Mouse (Mus musculus): ENCODE measurements around the gene Hcrt. TPM values are rescaled to one million over a fixed set of nuclear protein-coding genes. Genes with fewer than 3 reads are reported as not detected.

The Hcrt gene
- polyA plus RNA-seq (2012; rRNA removed; ENCODE audit: low replicate concordance), result not detected in 2 replicates

DNA sequence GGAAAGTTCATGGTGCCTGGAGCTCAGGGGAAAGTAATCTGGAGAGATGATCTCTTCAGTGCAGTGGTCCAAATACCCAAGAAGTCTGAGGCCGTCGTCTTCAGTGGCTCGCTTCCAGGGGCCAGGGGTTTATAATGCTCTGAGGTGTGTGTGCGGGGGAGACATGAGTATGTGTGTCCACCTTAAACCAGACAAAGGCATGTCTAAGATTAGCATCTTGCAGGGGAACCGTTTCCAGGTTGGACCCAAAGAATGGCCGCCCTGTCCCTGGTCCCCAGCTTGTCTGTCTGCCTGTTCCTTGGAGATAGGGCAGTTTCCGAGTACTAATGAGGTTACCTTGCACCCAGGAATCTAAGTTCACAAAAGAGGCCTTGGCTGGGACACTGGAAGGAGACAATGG, at the start of gene Hcrt:
Hcrt (minus strand) TSS at position 101 of the 400 bp plus-strand sequence.

DNA sequence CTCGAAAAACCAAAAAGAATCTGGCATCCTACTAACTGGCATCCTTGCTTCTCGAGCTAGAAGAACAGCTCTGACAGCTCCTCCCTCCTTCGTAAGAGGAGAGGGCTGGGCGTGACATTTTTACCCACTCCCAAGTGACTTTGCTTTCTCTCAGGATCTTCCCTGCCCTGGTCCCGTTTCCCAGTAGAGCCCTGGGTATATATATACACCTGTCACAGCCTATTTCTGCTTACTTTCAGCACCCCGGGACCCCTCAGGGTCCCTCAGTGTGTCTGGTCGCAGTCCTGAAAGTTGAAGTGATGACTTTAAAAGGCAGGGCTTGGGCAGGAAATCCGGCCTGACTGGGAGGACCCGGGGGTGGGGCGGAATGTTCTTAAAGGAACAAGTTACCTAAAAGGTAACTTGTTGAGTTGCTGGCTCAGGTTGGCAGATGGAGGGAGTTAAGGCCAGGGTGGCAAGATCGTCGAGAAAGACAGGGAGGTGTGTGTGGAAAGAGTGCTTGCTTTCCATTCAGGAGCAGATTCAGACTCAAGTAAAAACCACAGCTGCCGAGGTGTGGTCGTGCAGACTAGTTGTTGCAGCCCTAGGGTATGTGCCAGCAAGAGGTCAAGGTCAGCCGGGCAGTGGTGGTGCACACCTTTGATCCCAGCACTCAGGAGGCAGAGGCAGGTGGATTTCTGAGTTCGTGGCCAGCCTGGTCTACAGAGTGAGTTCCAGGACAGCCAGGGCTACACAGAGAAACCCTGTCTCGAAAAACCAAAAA, 8.1 kb upstream of the Hcrt start, which contains the start of gene Ghdc:
Ghdc (minus strand) TSS at position 312 of the 763 bp plus-strand sequence.

DNA sequence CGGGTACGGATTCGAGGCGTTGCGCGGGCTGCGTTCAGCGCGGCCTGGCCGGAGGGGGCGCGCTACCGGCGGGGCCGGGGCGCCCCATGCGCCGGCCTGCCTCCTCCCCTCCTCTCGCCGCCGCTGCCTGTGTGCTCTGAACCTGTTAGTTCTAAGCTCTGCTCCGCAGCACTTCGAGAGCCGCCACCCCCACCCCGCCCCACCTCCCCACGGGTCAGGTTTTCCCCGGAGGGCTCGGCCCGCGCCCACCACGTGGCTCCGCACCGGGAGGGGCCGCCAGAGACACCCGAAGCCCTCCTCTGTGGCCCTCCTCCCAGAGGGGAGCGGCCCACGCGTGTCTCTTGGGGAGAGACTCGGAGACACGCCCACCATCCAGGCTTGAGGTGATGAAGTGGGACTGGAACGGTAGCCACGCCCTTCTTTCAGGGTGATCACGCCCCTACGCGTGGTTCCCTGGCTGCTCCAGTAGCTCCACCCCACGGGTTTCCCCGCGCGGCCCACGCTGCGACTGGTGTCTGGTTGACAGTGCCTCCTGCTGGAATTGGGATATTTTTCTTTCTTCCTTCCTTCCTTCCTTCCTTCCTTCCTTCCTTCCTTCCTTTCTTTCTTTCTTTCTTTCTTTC, 3.0 kb downstream of the Hcrt start, which contains the start of gene Kcnh4:
Kcnh4 (minus strand) TSS at position 332 of the 623 bp plus-strand sequence.

DNA sequence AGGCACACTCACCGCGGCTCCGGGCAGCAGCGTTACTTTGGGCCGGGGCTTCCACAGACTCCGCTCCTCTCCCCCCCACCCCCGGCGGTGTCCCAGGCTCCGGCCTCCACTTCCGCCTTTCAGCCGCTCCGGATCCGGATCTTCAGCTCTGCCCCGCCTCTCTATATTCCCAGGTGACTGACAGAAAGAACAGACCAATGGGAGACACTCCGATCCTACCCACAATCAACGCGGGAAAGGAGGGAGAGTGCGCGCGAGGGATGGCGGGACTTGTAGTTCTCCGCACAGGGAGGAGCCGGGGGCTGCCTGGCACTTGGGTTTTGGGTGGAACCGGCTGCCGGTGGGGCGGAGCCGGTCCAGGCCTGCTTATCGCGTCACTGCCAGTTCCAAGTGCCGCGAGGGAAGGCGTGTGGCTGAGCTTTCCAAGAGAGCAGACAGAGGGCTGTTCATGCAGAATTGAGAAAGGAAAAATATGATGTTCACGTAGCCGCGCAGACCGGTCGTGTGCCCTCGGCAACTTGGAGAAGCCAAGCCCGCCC, 24.6 kb downstream of the Hcrt start, which contains the start of gene Rab5c:
Rab5c (minus strand) TSS at position 150 of the 539 bp plus-strand sequence.

DNA sequence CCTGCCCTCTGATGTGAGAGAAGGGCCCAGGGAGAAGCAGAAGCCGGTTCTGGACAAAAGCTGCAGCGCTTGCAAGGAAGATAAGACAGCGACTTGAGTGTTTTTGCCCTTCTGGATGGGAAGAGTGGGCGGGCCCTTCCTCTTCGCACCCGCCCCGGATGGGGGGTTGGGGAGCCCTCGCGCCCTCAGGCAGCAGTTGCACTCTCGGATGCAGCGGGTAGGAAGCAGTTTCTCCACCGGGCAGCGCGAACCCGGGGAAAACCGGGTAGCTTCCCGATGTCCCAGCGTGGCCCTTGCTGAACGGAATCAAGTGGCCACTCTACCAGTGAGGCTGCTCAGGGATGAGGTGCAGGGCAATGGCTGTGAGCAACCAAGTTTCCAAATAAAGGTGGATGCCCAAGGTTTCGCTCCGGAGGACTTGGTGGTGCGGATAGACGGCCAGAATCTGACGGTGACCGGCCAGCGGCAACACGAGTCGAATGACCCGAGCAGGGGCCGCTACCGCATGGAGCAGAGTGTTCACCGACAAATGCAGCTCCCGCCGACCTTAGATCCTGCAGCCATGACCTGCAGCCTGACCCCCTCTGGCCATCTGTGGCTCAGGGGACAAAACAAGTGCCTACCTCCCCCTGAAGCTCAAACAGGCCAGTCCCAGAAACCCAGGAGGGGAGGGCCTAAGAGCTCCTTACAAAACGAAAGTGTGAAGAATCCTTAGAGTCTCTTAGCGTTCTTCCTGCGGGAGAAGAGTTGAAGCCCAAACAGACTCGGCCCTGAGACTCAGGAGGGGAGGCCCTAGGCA, 48.8 kb downstream of the Hcrt start, which contains the start of gene Hspb9:
Hspb9 (plus strand) TSS at position 116 of the 799 bp plus-strand sequence.

DNA sequence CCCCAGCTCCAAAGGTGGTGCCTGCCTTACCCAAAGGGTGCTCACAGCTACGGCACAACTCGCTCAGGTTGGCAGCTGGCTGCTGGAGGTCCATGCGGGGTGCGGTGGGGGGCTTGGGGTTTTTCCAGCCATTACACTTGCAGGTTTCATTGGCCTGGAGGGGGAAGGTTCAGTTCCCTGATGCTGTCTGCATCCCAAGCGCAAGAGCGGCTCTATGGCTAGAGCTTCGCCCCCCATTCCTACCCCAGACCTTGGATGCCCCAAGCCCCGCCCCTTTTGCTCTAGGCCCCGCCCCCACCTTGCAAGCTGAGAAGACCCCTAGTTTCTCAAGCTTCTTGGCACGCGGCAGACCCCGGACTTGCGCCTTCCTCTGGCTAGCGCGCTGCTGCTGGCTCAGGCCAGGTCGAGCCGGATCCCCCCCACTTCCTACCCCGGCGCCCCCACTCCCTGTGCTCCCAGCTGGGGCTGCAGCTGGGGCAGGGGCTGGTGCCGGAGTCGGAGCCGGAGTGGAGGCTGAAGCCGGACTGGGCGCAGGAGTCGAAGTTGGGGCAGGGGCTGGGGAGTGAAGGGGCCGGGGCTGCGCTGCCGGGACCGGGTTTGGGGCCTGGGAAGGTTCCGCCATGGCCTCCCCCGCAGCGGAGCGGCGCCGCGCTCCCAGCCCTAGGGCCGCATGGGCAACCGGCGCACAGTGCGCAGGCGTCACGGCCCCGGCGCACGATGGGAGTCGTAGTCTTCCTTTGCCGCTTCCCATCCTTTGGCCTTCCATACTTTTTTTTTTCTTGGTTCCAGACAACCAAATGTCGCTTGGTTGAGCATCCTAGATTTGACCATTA, 50.7 kb downstream of the Hcrt start, which contains the start of gene Kat2a:
Kat2a (minus strand) TSS at position 683 of the 833 bp plus-strand sequence.

Other genes with a start within 250 kb of the Hcrt start
- 14.8 and 19.5 TPM in 2 replicates for gene Acly, start 234.9 kb downstream of the Hcrt start, polyA plus RNA-seq (2012; rRNA removed; ENCODE audit: low replicate concordance)
- gene Ttc25, start 217.3 kb downstream of the Hcrt start, polyA plus RNA-seq (2012; rRNA removed; ENCODE audit: low replicate concordance), result 0.02 and 0.09 TPM in 2 replicates
- gene Cnp, start 188.0 kb downstream of the Hcrt start, polyA plus RNA-seq (2012; rRNA removed; ENCODE audit: low replicate concordance), result 13.1 and 17.8 TPM in 2 replicates
- 88.6 and 104 TPM in 2 replicates for gene Nkiras2, start 143.7 kb downstream of the Hcrt start, polyA plus RNA-seq (2012; rRNA removed; ENCODE audit: low replicate concordance)
- 11.8 and 12.7 TPM in 2 replicates for gene Dnajc7, start 142.8 kb downstream of the Hcrt start, polyA plus RNA-seq (2012; rRNA removed; ENCODE audit: low replicate concordance)
- gene Zfp385c, start 70.5 kb downstream of the Hcrt start, polyA plus RNA-seq (2012; rRNA removed; ENCODE audit: low replicate concordance), result 1.2 TPM in 2 replicates
- 8.6 and 11.1 TPM in 2 replicates for gene Dhx58, start 58.7 kb downstream of the Hcrt start, polyA plus RNA-seq (2012; rRNA removed; ENCODE audit: low replicate concordance)
- 14.6 and 21.8 TPM in 2 replicates for gene Kat2a, start 50.5 kb downstream of the Hcrt start, polyA plus RNA-seq (2012; rRNA removed; ENCODE audit: low replicate concordance)
- not detected in 2 replicates for gene Hspb9, start 49.1 kb downstream of the Hcrt start, polyA plus RNA-seq (2012; rRNA removed; ENCODE audit: low replicate concordance)
- 226 and 343 TPM in 2 replicates for gene Rab5c, start 24.7 kb downstream of the Hcrt start, polyA plus RNA-seq (2012; rRNA removed; ENCODE audit: low replicate concordance)
- gene Kcnh4, start 3.0 kb downstream of the Hcrt start, polyA plus RNA-seq (2012; rRNA removed; ENCODE audit: low replicate concordance), result not detected in 2 replicates
- gene Ghdc, start 8.0 kb upstream of the Hcrt start, polyA plus RNA-seq (2012; rRNA removed; ENCODE audit: low replicate concordance), result 7.8 and 9.0 TPM in 2 replicates
- 7.1 and 8.7 TPM in 2 replicates for gene Stat5b, start 87.8 kb upstream of the Hcrt start, polyA plus RNA-seq (2012; rRNA removed; ENCODE audit: low replicate concordance)
- gene Stat5a, start 96.4 kb upstream of the Hcrt start, polyA plus RNA-seq (2012; rRNA removed; ENCODE audit: low replicate concordance), result 4.8 and 8.4 TPM in 2 replicates
- 48.3 and 72.0 TPM in 2 replicates for gene Stat3, start 176.6 kb upstream of the Hcrt start, polyA plus RNA-seq (2012; rRNA removed; ENCODE audit: low replicate concordance)
- 27.3 and 28.8 TPM in 2 replicates for gene Cavin1, start 208.0 kb upstream of the Hcrt start, polyA plus RNA-seq (2012; rRNA removed; ENCODE audit: low replicate concordance)
- gene Atp6v0a1, start 246.5 kb upstream of the Hcrt start, polyA plus RNA-seq (2012; rRNA removed; ENCODE audit: low replicate concordance), result 75.6 and 77.5 TPM in 2 replicates